Mouse (Mus musculus): ENCODE data around the gene Cdcp2. TPM values are rescaled to one million over a fixed set of nuclear protein-coding genes. Genes with fewer than 3 reads are reported as not detected.

The Cdcp2 gene
- not detected for total RNA-seq (2021)
- long read RNA-seq: 0 reads

GRCm38 (mm10) chr4:107096841-107097373 is at the start of gene Cdcp2:
Cdcp2 (plus strand) TSS chr4:107096891.
- DNase-seq (ENCODE audit: low spot score in 2 of 2): no peak

GRCm38 (mm10) chr4:107047806-107048205 is 48.9 kb upstream of the Cdcp2 start:
- DNase-seq (ENCODE audit: low spot score in 2 of 2): no peak

GRCm38 (mm10) chr4:107048568-107049162 is 48.0 kb upstream of the Cdcp2 start:
- peak; percentile 61 to 69 for DNase-seq (ENCODE audit: low spot score in 2 of 2)

GRCm38 (mm10) chr4:107051889-107052288 is 44.8 kb upstream of the Cdcp2 start:
- no peak for DNase-seq (ENCODE audit: low spot score in 2 of 2)

GRCm38 (mm10) chr4:107052962-107053553 is 43.6 kb upstream of the Cdcp2 start:
- no peak for DNase-seq (ENCODE audit: low spot score in 2 of 2)

GRCm38 (mm10) chr4:107056088-107056487 is 40.6 kb upstream of the Cdcp2 start:
- DNase-seq (ENCODE audit: low spot score in 2 of 2): no peak

GRCm38 (mm10) chr4:107058346-107058745 is 38.3 kb upstream of the Cdcp2 start:
- no peak for DNase-seq (ENCODE audit: low spot score in 2 of 2)

GRCm38 (mm10) chr4:107058781-107059180 is 37.9 kb upstream of the Cdcp2 start:
- no peak for DNase-seq (ENCODE audit: low spot score in 2 of 2)

GRCm38 (mm10) chr4:107061560-107061959 is 35.1 kb upstream of the Cdcp2 start:
- no peak for DNase-seq (ENCODE audit: low spot score in 2 of 2)

- no peak for DNase-seq (ENCODE audit: low spot score in 2 of 2)
Observed at GRCm38 (mm10) chr4:107063214-107063613, 33.5 kb upstream of the Cdcp2 start.

- DNase-seq (ENCODE audit: low spot score in 2 of 2): no peak
Observed at GRCm38 (mm10) chr4:107064394-107065098, 32.1 kb upstream of the Cdcp2 start.

GRCm38 (mm10) chr4:107066252-107067124 is 30.2 kb upstream of the Cdcp2 start, which contains the start of the genes Mrpl37 and Cyb5rl:
Mrpl37 (minus strand) TSS chr4:107066868.
Cyb5rl (plus strand) TSS chr4:107066988.
- peak; percentile 97 to 98 for DNase-seq (ENCODE audit: low spot score in 2 of 2)

GRCm38 (mm10) chr4:107067151-107067840 is 29.4 kb upstream of the Cdcp2 start:
- DNase-seq (ENCODE audit: low spot score in 2 of 2): peak in 1 of 2 experiments; percentile 56

- no peak for DNase-seq (ENCODE audit: low spot score in 2 of 2)
Observed at GRCm38 (mm10) chr4:107072343-107072742, 24.3 kb upstream of the Cdcp2 start.

GRCm38 (mm10) chr4:107075456-107075855 is 21.2 kb upstream of the Cdcp2 start:
- no peak for DNase-seq (ENCODE audit: low spot score in 2 of 2)

GRCm38 (mm10) chr4:107078894-107079293 is 17.8 kb upstream of the Cdcp2 start:
- DNase-seq (ENCODE audit: low spot score in 2 of 2): no peak

GRCm38 (mm10) chr4:107079716-107080115 is 17.0 kb upstream of the Cdcp2 start:
- no peak for DNase-seq (ENCODE audit: low spot score in 2 of 2)

GRCm38 (mm10) chr4:107082185-107082584 is 14.5 kb upstream of the Cdcp2 start:
- no peak for DNase-seq (ENCODE audit: low spot score in 2 of 2)

GRCm38 (mm10) chr4:107083126-107083525 is 13.6 kb upstream of the Cdcp2 start:
- no peak for DNase-seq (ENCODE audit: low spot score in 2 of 2)

- DNase-seq (ENCODE audit: low spot score in 2 of 2): peak in 1 of 2 experiments; percentile 37
Observed at GRCm38 (mm10) chr4:107084343-107084742, 12.3 kb upstream of the Cdcp2 start.

Data from layer of hippocampus, postnatal 10 days (tissue).